Mouse (Mus musculus) retina, postnatal 1 day (tissue): ENCODE data around the gene Bcar3.

Experiments used
- DNase-seq: peaks from one replicate; pipeline ENCODE4 v3.0.0-alpha.2; 2012

Bcar3 gene

DNA sequence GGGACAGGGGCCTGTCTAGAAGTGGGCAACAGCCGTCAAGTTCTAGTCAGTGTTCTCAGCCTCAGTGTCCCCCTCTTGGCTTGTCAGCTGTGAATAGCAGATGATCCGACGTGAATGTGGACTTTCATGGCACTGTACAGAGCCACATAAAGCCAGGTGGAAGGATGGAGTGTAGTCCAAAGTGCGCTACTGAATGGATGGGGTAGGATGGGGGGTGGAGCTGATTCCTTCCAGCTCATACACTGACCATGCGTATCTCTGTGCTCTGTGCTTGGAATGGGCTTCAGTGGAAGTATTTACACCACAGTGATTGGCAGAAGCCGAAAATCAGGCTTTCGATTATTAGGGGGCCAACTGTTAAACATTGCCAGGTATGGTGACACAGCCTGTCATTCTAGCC lies 45.0 kb downstream of the Bcar3 start:
- DNase-seq = no peak

DNA sequence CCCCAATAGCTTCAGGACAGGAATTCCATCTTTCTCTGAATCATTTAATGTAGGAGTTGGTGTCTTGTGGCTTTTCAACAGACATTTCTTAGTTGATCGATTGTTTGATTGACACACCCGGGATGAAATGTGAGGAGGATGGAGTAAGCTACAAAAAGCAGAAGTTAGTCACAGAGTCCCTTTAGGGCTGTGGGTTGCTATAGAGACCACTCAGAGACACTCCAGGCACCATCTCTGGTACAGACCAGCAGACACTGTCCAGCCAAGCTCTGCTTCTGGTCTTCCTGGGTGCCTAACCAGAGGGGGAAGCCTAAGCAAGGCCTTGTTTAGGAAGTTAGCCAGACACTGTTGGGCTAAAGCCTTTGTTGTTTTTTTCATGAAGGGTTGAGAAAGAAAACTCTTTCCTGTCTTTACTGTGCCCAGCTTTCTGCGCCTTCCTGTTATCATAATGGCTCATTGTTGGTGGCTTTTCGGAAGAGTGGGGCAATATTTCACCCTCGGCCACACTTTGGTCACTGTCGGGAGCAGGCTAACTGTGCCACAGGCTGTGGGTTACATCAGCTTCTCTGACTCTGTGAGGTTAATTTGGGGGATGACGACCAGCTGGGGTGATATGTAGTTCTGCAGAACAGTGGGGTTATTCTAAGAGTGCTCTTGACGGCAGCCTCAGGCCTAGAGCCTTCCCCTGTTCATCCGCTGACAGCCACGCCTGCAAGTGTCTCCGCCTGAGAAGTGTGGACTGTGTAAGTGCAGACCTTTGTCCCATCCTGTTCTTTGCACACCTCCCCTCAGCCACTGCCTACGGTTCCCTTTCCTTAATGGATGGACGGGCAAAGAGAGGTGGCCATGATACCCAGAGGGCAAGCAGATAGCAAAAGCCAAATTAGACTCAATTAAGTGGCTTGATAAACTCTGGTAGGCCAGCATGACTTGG lies 46.5 kb downstream of the Bcar3 start:
- no peak for DNase-seq

DNA sequence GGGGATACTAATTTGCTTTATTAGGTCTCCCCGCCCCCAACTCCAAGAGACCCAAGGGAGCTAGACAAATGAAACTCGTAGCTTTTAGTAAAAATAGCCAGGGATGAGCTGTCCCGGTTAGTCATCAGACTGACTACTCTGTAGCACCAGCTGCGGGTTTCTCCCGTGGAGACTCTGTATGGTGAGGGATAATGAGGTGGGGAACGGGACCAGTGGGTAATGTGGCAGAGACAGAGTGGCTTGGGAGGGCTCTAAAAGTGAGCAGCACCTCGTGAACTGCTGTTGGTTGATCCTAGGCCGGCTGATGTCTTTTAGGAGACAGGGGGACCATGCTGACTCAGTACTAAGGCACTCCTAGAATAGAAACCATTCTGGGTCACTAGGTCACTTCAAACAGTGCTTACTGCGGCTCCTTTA lies 49.5 kb downstream of the Bcar3 start:
- no peak for DNase-seq

- no peak for DNase-seq
Measured at GRCm38 (mm10) chr3:122344350-122344749, 50.4 kb downstream of the Bcar3 start.

DNA sequence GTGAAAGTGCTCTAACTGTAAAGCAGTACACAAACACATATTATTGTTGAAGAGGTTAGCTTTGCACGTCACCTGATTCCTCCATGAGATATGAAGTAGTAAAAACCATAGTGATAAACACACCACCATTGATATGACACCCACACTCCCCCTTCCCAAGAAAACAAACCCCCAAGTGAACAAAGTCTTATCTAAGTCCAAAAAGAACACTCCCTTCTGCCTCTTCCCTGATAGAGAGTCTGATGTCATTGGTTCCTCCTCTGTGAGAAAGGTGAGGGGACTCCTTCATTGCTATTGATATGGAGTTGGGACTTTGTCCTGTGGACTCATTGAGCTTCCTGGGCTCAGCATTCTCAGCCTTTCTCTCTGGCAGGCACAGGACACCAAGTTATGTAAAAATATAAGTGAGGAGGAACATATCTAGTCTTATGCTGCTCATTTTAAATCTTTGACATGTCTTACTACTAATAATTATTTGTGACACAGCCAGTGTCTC lies 52.1 kb downstream of the Bcar3 start:
- DNase-seq = no peak

DNA sequence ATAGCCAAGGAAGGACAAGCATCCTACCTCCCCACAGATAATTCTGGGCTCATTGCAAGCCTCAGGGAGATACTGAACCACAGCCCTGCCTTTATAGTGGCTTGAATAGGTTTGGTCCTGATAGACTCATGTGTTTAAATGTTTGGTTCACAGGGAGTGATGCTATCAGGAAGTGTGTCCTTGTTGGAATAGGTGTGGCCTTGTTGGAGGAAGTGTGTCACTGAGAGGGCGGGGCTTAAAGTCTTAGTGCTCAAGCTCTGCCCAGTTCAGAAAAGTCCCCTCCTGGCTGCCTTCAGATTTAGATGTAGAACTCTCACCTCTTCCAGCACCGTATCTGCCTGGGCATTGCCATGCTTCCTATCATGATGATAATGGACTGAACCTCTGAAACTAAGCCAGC lies 52.7 kb downstream of the Bcar3 start:
- DNase-seq = no peak

GRCm38 (mm10) chr3:122348677-122349076 lies 54.7 kb downstream of the Bcar3 start:
- DNase-seq = no peak

- no peak for DNase-seq
Measured at GRCm38 (mm10) chr3:122352801-122353200, 58.9 kb downstream of the Bcar3 start.

DNA sequence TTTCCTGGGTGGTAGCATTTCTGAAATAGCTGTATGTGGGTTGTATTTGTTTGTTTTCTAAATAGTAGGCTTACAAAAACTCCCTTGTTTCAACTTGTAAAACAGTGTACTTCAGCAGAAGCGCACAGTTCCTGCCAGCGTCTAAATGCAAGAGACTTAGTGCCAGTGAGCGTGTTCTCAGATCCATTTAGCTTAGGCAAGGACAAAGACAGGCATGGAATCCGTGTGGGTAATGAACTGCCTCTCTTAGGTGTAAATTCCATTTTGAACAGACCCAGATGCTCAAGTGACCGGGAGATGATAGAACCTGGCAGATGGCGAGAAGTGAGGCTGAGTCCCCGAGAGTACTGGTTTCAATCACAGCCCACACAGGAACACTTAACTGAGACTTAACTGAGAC lies 65.5 kb downstream of the Bcar3 start:
- DNase-seq = peak; percentile 28

GRCm38 (mm10) chr3:122359954-122360353 lies 66.0 kb downstream of the Bcar3 start:
- DNase-seq = no peak

DNA sequence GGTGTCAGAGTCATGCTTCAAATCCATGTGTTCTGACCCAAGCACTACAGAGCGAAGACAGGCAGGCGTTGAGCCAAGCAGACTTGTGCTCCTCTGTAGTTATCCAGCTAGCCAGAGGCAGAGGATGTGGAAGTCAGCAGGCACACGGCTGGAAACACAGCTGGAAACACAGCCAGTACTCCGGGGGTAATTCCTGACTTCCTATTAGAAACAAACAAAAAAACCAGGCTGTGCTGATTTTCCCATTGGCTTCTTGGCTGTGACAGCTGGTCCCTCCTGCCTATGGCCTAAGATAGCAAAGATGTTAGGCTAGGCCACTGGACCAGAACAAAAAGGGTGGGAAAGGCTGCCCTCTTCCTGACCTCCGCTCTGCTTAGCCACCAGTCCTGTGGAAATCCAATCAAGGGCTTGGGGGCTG lies 66.8 kb downstream of the Bcar3 start:
- DNase-seq = peak; percentile 74

DNA sequence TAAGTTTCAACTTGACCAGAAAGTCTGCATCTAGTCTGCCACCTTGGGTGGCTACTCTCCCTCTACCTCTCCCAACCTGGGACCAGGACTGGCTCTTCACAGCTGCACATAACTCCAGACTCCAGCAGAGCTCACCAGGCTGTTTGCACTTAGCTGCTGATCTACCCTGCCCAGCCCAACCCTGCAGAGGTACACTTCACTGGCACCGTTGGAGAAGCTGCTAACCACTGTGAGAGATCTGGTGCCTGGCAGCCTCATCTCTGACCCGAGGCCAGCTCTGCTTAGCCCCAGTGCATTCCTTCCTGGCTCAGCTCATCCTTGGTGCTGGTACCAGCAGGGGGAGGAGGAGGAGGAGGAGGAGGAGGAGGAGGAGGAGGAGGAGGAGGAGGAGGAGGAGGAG lies 68.8 kb downstream of the Bcar3 start:
- no peak for DNase-seq

GRCm38 (mm10) chr3:122364565-122364964 lies 70.6 kb downstream of the Bcar3 start:
- DNase-seq = peak; percentile 30

DNA sequence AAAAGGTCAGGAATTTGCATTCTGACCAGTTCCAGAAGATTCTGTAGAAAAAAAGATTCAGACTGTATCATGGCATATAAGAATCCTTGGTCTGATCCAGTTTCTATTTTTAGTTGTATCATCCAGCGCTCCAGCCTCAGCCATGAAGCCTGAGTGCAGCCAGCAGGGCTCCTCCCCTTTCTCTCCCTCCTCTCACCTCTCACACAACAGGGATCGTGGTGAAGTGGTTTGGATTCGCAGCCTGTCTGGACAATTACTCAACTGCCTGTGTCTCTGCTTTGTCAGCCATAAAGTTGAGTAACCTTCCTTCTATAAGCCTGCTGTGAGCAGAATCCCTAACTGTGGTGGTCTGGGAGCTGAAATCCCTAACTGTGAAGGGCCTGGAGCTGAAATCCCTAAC lies 71.4 kb downstream of the Bcar3 start:
- peak; percentile 78 for DNase-seq

DNA sequence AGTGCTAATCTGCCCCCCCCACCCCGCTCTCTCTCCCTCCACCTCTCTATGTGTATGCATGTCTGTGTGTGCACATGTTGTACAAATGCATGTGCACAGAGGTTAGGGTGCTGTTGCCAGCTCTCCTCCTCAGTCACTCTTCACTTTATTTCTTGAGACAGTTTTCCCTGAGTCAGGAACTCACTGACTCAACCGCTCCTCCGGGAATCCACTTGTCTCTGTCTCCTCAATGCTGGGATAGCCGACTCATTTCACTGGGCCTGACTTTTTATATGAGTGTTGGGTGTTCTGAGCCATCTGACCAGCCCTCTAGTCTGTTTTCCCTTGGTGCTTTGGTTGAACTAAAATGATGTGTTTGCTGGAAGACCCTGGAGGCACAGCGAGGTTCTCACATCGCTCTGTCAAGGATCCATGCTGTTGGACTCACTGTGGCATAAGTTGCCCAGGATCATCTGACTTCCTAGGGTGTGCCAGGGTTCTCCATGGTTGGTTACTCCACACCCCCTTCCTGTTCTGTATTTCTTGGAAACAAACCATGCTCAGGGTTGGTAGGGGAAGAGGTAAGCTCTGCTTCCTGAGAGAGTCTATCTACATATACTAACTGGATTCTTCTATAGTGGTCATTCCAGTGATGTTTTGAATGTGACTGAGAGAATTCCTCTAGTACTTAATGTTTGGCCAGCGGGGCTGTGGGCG lies 77.9 kb downstream of the Bcar3 start:
- no peak for DNase-seq

DNA sequence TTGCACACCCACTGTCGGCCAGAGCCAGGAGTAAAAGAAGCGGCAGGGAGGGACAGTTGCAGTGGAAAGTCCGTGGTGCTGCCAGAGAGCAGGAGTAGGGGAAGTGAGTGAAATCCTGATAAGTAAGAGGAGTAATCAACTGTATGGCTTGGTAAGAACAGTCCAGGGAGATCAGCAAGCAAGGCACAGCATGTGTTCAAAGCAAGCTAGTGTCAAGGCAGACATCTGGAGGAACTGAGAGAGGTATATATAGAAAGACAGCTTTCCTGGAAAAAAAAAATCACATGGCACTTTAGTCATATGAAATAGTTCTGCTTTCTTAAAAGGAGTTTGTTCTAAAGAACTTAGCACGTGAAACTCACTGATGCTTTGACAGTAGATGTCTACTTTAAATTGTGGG lies 78.7 kb downstream of the Bcar3 start:
- DNase-seq = no peak

- DNase-seq = no peak
Measured at GRCm38 (mm10) chr3:122376011-122376410, 82.1 kb downstream of the Bcar3 start.

- DNase-seq = peak; percentile 71
Measured at GRCm38 (mm10) chr3:122376412-122376831, 82.5 kb downstream of the Bcar3 start.

DNA sequence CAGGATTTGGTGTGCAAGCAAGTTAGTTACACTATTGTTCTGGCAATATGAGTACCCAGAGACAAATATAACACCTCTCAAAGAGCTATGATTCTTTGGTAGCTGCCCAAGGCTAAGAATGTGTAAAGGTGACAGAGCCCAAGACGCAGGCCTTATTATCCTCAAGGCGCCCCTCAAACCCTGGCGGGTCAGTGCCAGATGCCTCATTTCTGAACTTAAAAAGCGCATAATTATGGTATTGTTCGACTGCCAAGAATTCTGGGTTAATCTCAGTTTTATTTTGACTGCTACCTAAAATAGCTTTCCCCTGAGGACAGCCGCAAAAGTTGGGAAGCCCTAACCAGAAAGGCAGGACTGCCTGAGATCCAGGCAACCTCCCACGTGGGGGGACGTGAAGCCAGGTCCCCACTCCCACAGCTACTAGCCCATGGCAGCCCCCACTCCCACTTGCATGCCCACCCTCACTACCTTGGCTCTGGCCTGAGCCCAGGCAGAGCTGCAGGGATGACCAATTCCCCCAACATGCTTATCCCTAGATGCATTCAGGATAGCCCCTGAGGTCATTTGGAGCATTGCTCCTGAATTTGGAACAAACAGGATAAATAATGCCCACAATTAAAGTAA lies 83.0 kb downstream of the Bcar3 start:
- DNase-seq = peak; percentile 8

DNA sequence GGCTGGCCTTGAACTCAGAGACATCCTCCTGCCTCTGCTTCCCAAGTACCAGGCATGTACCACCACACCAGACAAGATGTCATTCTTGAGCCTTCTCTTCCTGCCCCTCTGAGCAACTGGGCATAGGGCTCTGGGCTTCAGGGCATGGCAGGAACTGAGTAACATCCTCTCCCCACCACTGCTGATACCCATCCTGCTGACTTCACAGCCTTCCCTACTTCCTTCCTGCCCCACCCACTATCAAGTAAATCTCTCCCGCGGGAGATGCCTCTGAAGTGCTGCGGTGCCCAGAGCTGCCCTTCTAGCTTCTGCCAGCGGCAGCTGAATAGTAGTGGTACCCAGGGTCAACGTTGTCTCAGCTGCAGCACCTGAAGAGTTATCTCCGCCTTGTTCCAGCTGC lies 84.7 kb downstream of the Bcar3 start:
- no peak for DNase-seq

DNA sequence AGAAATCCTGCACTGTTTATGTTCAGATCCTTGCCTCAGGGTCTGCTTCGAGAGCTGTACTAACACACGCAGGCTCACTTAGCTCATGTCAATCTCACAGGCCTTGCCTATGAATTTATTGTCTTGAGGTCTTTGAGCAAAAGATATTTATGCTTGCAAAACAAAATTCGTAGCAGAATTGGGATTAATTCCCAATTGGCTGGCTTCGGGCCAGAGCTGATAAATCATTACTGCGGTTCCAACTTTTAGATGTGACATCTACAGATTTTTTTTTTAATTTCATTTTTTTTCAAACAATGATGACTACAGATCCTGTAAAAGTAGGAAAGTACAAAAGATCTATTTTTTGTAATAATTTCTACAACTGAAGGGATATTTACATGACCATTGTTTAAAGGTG lies 86.8 kb downstream of the Bcar3 start:
- DNase-seq = no peak

DNA sequence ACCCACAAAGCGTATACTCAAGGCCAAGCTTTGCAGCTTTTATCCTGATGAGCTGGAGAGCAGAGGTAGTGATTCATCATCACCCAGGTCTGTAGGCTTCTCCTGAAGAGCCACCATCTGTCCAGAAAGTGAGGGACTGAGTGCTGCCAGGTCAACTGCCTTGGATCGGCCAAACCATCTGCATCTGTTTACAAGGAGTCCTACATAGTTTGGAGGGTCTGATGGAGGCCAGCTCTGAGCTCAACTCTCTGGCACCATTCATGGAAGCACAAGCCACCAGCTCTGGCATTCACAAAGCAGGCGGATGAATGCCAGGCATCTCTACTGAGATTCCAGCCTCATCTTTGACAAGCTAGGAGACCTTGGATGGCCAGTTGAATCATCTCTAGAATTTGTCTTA lies 87.7 kb downstream of the Bcar3 start:
- no peak for DNase-seq

- no peak for DNase-seq
Measured at GRCm38 (mm10) chr3:122386444-122386843, 92.5 kb downstream of the Bcar3 start.

DNA sequence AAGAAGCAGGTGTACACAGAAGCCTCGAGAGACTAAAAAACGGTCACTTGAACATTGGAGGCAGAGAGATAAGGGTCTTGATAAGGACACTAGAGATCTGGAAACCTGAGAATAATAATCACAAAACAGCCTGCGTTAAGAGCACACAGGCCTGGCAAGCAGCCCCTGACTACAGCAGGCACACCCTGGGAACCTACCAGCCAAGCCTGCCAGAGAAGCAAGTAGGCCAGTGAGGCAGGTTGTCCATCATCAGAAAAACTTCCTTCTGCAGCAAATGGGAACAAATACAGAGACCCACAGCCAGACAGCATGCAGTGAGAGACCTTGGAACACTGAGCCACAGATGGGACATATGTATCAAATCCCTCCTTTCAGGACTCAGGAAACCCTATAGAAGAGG lies 93.8 kb downstream of the Bcar3 start:
- no peak for DNase-seq
